Mouse (Mus musculus) forebrain, embryonic 13.5 days (tissue): ENCODE data around the gene Mmp11. TPM values are rescaled to one million over a fixed set of nuclear protein-coding genes. Genes with fewer than 3 reads are reported as not detected.

ENCODE experiments used
- ATAC-seq: fragments of 200-750 bp; cut with Nextera tagmentation; 2 replicates; pipeline ENCODE4 v1.8.0; 2017
- H3K27ac ChIP-seq: fragments of 300-500 bp; sonication (generic); 2 replicates; pipeline ENCODE4 v1.5.1; 2015; ENCODE audit warnings: inconsistent platforms, mild to moderate bottlenecking, moderate library complexity
- H3K27me3 ChIP-seq: fragments of 300-500 bp; sonication (generic); 2 replicates; pipeline ENCODE4 v1.6.1; 2015; ENCODE audit warnings: mild to moderate bottlenecking, inconsistent platforms
- H3K36me3 ChIP-seq: fragments of 300-500 bp; sonication (generic); 2 replicates; pipeline ENCODE4 v1.6.1; 2015; ENCODE audit warnings: mild to moderate bottlenecking, inconsistent platforms; ENCODE audit not compliant: poor library complexity, severe bottlenecking
- H3K4me1 ChIP-seq: fragments of 300-500 bp; sonication (generic); 2 replicates; pipeline ENCODE4 v1.6.1; 2015; ENCODE audit warnings: inconsistent platforms
- H3K4me2 ChIP-seq: fragments of 300-500 bp; sonication (generic); 2 replicates; pipeline ENCODE4 v1.6.1; 2015; ENCODE audit warnings: inconsistent platforms, mild to moderate bottlenecking, moderate library complexity
- H3K4me3 ChIP-seq: fragments of 300-500 bp; sonication (generic); 2 replicates; pipeline ENCODE4 v1.5.1; 2015; ENCODE audit warnings: mild to moderate bottlenecking, inconsistent platforms
- H3K9ac ChIP-seq: fragments of 300-500 bp; sonication (generic); 2 replicates; pipeline ENCODE4 v1.6.1; 2015; ENCODE audit warnings: mild to moderate bottlenecking, inconsistent platforms
- H3K9me3 ChIP-seq: fragments of 300-500 bp; sonication (generic); replicated peaks from 2 replicates; pipeline ENCODE4 v1.6.1; 2016; ENCODE audit warnings: inconsistent platforms
- WGBS: fragments of 180-500 bp; shearing (Covaris S2); methylation state at CpG from one replicate; pipeline ENCODE4 v1.1.7; 2015; 5-methylcytosine and 5-hydroxymethylcytosine counted together
- polyA plus RNA-seq: library from polyadenylated mRNA; unstranded; fragments of >200 nt; fragmentation: Nextera tagmentation; extraction: Ambion mirVana; gene quantifications from 2 replicates; pipeline ENCODE4 v1.2.1, GENCODE M21; 2015

Mmp11 gene
- polyA plus RNA-seq, 1 experiment from 2014 or later, result 20.8 TPM

GRCm38 (mm10) chr10:75932891-75933290 is 3.4 kb downstream of the Mmp11 start, which contains the start of gene Chchd10:
Gene Chchd10, plus strand, starts transcription at chr10:75933130.
- peak within 1 kb of the TSS; percentile 87 for H3K9ac ChIP-seq
- no peak for ATAC-seq
- H3K4me2 ChIP-seq, result peak within 1 kb of the TSS; percentile 91
- no peaks in the 10 kb centered on the region for H3K9me3 ChIP-seq
- H3K36me3 ChIP-seq, result peaks cover 4% of the 10 kb centered on the region; the same call in 1 of the 2 replicates
- no peak within 1 kb of the TSS for H3K27ac ChIP-seq
- H3K4me3 ChIP-seq, result peak within 1 kb of the TSS; percentile 50
- H3K27me3 ChIP-seq, result peaks cover 62% of the 10 kb centered on the region
- 16% methylated on average over 6 of the region's 6 CpGs for WGBS
- peaks cover 45% of the 10 kb centered on the region for H3K4me1 ChIP-seq

GRCm38 (mm10) chr10:75932081-75932678 is 4.1 kb downstream of the Mmp11 start:
- ATAC-seq, result peak; percentile 68
- no peak overlapping the region for H3K27ac ChIP-seq

GRCm38 (mm10) chr10:75931311-75931710 is 5.0 kb downstream of the Mmp11 start:
- Histone ChIP-seq H3K27me3 (peaks cover 46% of the 10 kb centered on the region), H3K36me3 (peaks cover 20% of the 10 kb centered on the region), H3K4me3 (peak overlapping the region; percentile 50), H3K27ac (no peak overlapping the region), H3K4me1 (peaks cover 45% of the 10 kb centered on the region), H3K9me3 (no peaks in the 10 kb centered on the region), H3K4me2 (peak overlapping the region; percentile 91), H3K9ac (peak overlapping the region; percentile 87)
- no peak for ATAC-seq
- 26% methylated on average over 7 of the region's 7 CpGs for WGBS

More at GRCm38 (mm10) chr10:75932081-75932678, 4.1 kb downstream of the Mmp11 start:
- H3K4me1 ChIP-seq, result peaks cover 45% of the 10 kb centered on the region
- H3K36me3 ChIP-seq, result peaks cover 11% of the 10 kb centered on the region
- H3K9ac ChIP-seq, result peak overlapping the region; percentile 87
- peak overlapping the region; percentile 91 for H3K4me2 ChIP-seq
- peak overlapping the region; percentile 50 for H3K4me3 ChIP-seq
- WGBS, result under 1% methylated on average over 29 of the region's 44 CpGs
- H3K27me3 ChIP-seq, result peaks cover 55% of the 10 kb centered on the region
- no peaks in the 10 kb centered on the region for H3K9me3 ChIP-seq

- Histone ChIP-seq H3K4me2 (peak overlapping the region; percentile 91), H3K4me3 (no peak overlapping the region), H3K9ac (no peak overlapping the region), H3K4me1 (peaks cover 35% of the 10 kb centered on the region), H3K27me3 (peaks cover 37% of the 10 kb centered on the region), H3K36me3 (peaks cover 26% of the 10 kb centered on the region), H3K27ac (no peak overlapping the region), H3K9me3 (no peaks in the 10 kb centered on the region)
- no peak for ATAC-seq
- WGBS, result 18% methylated on average over 6 of the region's 6 CpGs
Measured at GRCm38 (mm10) chr10:75930304-75930703, 6.0 kb downstream of the Mmp11 start.

- H3K4me2 ChIP-seq, result no peak overlapping the region
- WGBS, result 78% methylated on average over 13 of the region's 13 CpGs
- H3K9ac ChIP-seq, result no peak overlapping the region
- H3K27me3 ChIP-seq, result peaks cover 11% of the 10 kb centered on the region
- ATAC-seq, result no peak
- H3K4me3 ChIP-seq, result no peak overlapping the region
- H3K9me3 ChIP-seq, result no peaks in the 10 kb centered on the region
- peaks cover 26% of the 10 kb centered on the region for H3K4me1 ChIP-seq
- H3K27ac ChIP-seq, result no peak overlapping the region
- peaks cover 35% of the 10 kb centered on the region for H3K36me3 ChIP-seq
Measured at GRCm38 (mm10) chr10:75926396-75926795, 9.9 kb downstream of the Mmp11 start.

- 71% methylated on average over 2 of the region's 2 CpGs for WGBS
- no peak overlapping the region for H3K27ac ChIP-seq
- no peak for ATAC-seq
- H3K9me3 ChIP-seq, result no peaks in the 10 kb centered on the region
- no peak overlapping the region for H3K4me3 ChIP-seq
- no peaks in the 10 kb centered on the region for H3K27me3 ChIP-seq
- H3K4me2 ChIP-seq, result no peak overlapping the region
- H3K4me1 ChIP-seq, result peaks cover 28% of the 10 kb centered on the region
- peaks cover 35% of the 10 kb centered on the region for H3K36me3 ChIP-seq
- no peak overlapping the region for H3K9ac ChIP-seq
Measured at GRCm38 (mm10) chr10:75924324-75924723, 12.0 kb downstream of the Mmp11 start.

GRCm38 (mm10) chr10:75921726-75922560 is 14.4 kb downstream of the Mmp11 start:
- peak overlapping the region; percentile 91 for H3K4me3 ChIP-seq
- peak overlapping the region; percentile 96 for H3K9ac ChIP-seq
- H3K27ac ChIP-seq, result peak overlapping the region; percentile 97
- no peaks in the 10 kb centered on the region for H3K9me3 ChIP-seq
- peak overlapping the region; percentile 81 for H3K4me2 ChIP-seq
- peaks cover 33% of the 10 kb centered on the region for H3K36me3 ChIP-seq
- peak; percentile 60 for ATAC-seq
- H3K4me1 ChIP-seq, result peaks cover 41% of the 10 kb centered on the region
- no peaks in the 10 kb centered on the region for H3K27me3 ChIP-seq
- WGBS, result 4% methylated on average over 22 of the region's 22 CpGs

- Histone ChIP-seq H3K27ac (peak within 1 kb of the TSS; percentile 97), H3K4me1 (peaks cover 41% of the 10 kb centered on the region), H3K4me3 (peak within 1 kb of the TSS; percentile 91), H3K9ac (peak within 1 kb of the TSS; percentile 96), H3K27me3 (no peaks in the 10 kb centered on the region), H3K4me2 (peak within 1 kb of the TSS; percentile 81), H3K9me3 (no peaks in the 10 kb centered on the region), H3K36me3 (peaks cover 32% of the 10 kb centered on the region)
- ATAC-seq, result peak; percentile 93
- under 1% methylated on average over 75 of the region's 76 CpGs for WGBS
Measured at GRCm38 (mm10) chr10:75921026-75921725, 15.1 kb downstream of the Mmp11 start, which contains the start of gene Smarcb1. Gene Smarcb1, minus strand, starts transcription at chr10:75921617.

GRCm38 (mm10) chr10:75919026-75919425 is 17.3 kb downstream of the Mmp11 start:
- H3K27me3 ChIP-seq, result no peaks in the 10 kb centered on the region
- WGBS, result 90% methylated on average over 5 of the region's 5 CpGs
- no peaks in the 10 kb centered on the region for H3K9me3 ChIP-seq
- H3K4me1 ChIP-seq, result peaks cover 41% of the 10 kb centered on the region
- no peak overlapping the region for H3K27ac ChIP-seq
- H3K4me2 ChIP-seq, result peak overlapping the region; percentile 81
- H3K9ac ChIP-seq, result 0 out of 2 replicates have a peak overlapping the region, but pooled peaks have one; percentile 26
- ATAC-seq, result no peak
- H3K36me3 ChIP-seq, result peaks cover 39% of the 10 kb centered on the region
- no peak overlapping the region for H3K4me3 ChIP-seq

- no peak for ATAC-seq
- Histone ChIP-seq H3K27ac (no peak overlapping the region), H3K9me3 (no peaks in the 10 kb centered on the region), H3K4me2 (no peak overlapping the region), H3K36me3 (peaks cover 57% of the 10 kb centered on the region), H3K4me3 (no peak overlapping the region), H3K4me1 (peaks cover 29% of the 10 kb centered on the region), H3K9ac (no peak overlapping the region), H3K27me3 (no peaks in the 10 kb centered on the region)
- 90% methylated on average over 8 of the region's 8 CpGs for WGBS
Measured at GRCm38 (mm10) chr10:75916840-75917239, 19.5 kb downstream of the Mmp11 start.

- Histone ChIP-seq H3K9me3 (no peaks in the 10 kb centered on the region), H3K9ac (no peak overlapping the region), H3K4me2 (no peak overlapping the region), H3K27me3 (no peaks in the 10 kb centered on the region), H3K27ac (no peak overlapping the region), H3K4me3 (no peak overlapping the region), H3K4me1 (peaks cover 25% of the 10 kb centered on the region), H3K36me3 (peaks cover 70% of the 10 kb centered on the region)
- 94% methylated on average over 7 of the region's 7 CpGs for WGBS
- no peak for ATAC-seq
Measured at GRCm38 (mm10) chr10:75915557-75915956, 20.7 kb downstream of the Mmp11 start.
